Mouse (Mus musculus): ENCODE results near the gene Lrfn3.

DNA sequence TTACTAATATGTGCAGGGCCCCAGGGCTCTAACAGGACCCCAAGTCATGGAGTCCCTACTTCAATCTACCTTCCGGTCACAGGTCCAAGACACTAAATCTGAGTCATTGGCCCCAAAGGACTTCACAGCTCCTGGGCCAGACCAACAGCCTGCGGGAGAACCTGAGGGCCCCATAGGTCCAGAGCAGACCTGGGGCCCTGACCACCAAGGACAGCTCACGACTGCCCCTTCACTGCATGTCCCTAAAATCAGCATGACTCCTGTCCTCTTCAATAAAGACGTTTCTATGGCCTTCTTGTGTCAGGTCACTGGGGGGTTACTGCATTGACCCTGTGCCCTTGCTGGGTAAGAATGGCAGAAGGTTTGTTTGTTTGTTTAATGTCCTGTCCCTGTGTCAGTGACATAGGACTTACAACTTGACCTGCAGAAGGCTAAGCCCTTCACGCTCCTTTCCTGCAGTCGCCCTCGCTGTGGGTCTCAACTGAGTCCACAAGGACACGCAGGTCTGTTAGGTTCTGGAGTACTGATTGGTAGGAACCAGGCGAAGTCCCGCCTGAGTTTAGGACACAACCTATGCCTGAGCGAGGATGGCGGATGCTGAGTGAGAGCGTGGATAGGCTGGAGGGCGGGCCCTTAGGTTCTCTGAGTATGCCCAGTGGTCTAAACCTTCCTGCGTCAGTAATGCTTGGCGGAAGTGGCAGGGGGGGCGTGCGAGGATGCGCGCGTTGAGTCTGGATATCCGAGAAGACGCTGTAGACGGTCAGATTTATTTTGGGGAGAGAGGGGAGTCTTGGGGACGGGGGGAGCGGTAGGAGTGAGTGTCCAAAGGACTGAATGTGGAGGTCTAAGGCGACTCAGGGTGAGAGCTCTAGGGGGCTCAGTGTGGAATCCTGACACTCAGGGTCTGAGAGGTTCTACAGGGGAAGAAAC is 54.2 kb downstream of the Lrfn3 start, which contains the start of gene Alkbh6:
- TF ChIP-seq CTCF (IDR thresholded peaks at IDR 0.05; ENCODE audit: extremely low read depth, insufficient read depth, low read length) (no peak), POLR2A (IDR thresholded peaks at IDR 0.05; ENCODE audit: extremely low read depth, insufficient read depth, low read length) (peak; percentile 99)
